Comparison of ENCODE assay signal across 12 mouse cellular contexts in the genomic region with DNA sequence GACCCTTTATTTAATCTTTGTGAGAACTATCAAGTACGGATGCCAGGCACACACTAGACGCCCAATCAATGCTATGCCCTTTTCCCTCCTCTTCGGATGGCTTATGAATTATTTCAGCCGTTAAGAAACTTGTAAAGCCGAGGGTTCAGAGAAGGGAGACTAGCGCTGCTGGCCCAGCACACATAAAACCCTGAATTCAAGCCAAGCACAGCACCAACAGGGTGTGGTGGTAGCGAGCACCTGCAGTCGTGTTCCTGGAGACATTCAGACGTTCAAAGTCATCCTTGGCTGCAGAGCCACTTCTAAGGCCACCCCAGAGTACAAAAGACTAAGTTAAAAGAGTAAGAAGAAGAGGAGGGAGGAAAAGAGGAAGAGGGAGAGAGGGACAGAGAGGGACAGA.
DNase-seq lines count a peak whose midpoint lies in the region; ATAC-seq and TF ChIP-seq lines count a peak whose summit lies in the region.
"Had no signal": no experiment of that assay in that cellular context is flagged by ENCODE, and none has a peak within 500 bp of the region (broad histone marks: within the 10 kb centered on the region; RNA-seq: fewer than 3 reads in every experiment).

No protein-coding gene starts in this region.

- H3K27me3 ChIP-seq in intestine, embryonic 14.5 days (replicated peaks; ENCODE audit: control insufficient read depth, insufficient read depth, low read length), result no peaks in the 10 kb centered on the region
- no peaks in the 10 kb centered on the region for H3K27me3 ChIP-seq in intestine, postnatal 0 days (replicated peaks; ENCODE audit: control insufficient read depth, insufficient read depth, low read length)
- no peaks in the 10 kb centered on the region for H3K27me3 ChIP-seq in stomach, embryonic 15.5 days (replicated peaks)
- H3K27me3 ChIP-seq: neural tube, embryonic 15.5 days had no signal

- no peak for ATAC-seq in intestine, embryonic 14.5 days (replicated peaks; ENCODE audit: low FRiP score, low TSS enrichment, low read depth)
- ATAC-seq in intestine, postnatal 0 days, result no peak
- ATAC-seq in stomach, embryonic 15.5 days (ENCODE audit: insufficient read depth, low FRiP score, low read depth), result no peak

- TF ChIP-seq CTCF in intestine, postnatal 0 days (IDR thresholded peaks at IDR 0.05; ENCODE audit: low read depth), result no peak

- H3K9me3 ChIP-seq in intestine, embryonic 14.5 days (ENCODE audit: control insufficient read depth, low read length), result peaks cover 10% of the 10 kb centered on the region
- 0 out of 2 replicates have a peak, but pooled peaks cover 6% of the 10 kb centered on the region for H3K9me3 ChIP-seq in intestine, postnatal 0 days (ENCODE audit: control insufficient read depth)
- H3K9me3 ChIP-seq in stomach, embryonic 15.5 days, result no peaks in the 10 kb centered on the region
- H3K9me3 ChIP-seq: neural tube, embryonic 15.5 days had no signal

- no peaks in the 10 kb centered on the region for H3K36me3 ChIP-seq in intestine, embryonic 14.5 days (ENCODE audit: control insufficient read depth, insufficient read depth, low read length)
- no peaks in the 10 kb centered on the region for H3K36me3 ChIP-seq in intestine, postnatal 0 days (ENCODE audit: control insufficient read depth, insufficient read depth)
- no peaks in the 10 kb centered on the region for H3K36me3 ChIP-seq in stomach, embryonic 15.5 days
- H3K36me3 ChIP-seq: neural tube, embryonic 15.5 days had no signal

- peak; percentile 9 for DNase-seq in embryo, embryonic 10.5 days (ENCODE audit: low spot score)
- DNase-seq in embryo, embryonic 9.5 days (ENCODE audit: extremely low spot score), result no peak
- DNase-seq in intestine, embryonic 14.5 days (ENCODE audit: low spot score), result no peak
- peak; percentile 37 for DNase-seq in gonadal fat pad, adult 2 months (ENCODE audit: low read depth)
- DNase-seq in adrenal gland, postnatal 25 days, result no peak
- no peak for DNase-seq in urinary bladder, postnatal 4 days (ENCODE audit: low spot score in 2 of 2)
- DNase-seq: adrenal gland, adult 8-10 months; cerebellum, adult 11-12 months; kidney, adult 8-10 months had no signal

- peak overlapping the region; percentile 8; the same call in 1 of the 2 replicates for H3K4me2 ChIP-seq in intestine, embryonic 14.5 days (ENCODE audit: low read length)
- no peak overlapping the region for H3K4me2 ChIP-seq in intestine, postnatal 0 days (replicated peaks; ENCODE audit: low read depth)
- peak overlapping the region; percentile 32; the same call in 1 of the 2 replicates for H3K4me2 ChIP-seq in stomach, embryonic 15.5 days
- H3K4me2 ChIP-seq: neural tube, embryonic 15.5 days had no signal

- H3K9ac ChIP-seq in intestine, embryonic 14.5 days (ENCODE audit: low read length), result no peak overlapping the region
- no peak overlapping the region for H3K9ac ChIP-seq in intestine, postnatal 0 days (ENCODE audit: low read depth, low read length)
- H3K9ac ChIP-seq in stomach, embryonic 15.5 days, result no peak overlapping the region
- H3K9ac ChIP-seq: neural tube, embryonic 15.5 days had no signal

- WGBS in intestine, embryonic 14.5 days, result 42% methylated on average over 9 of the region's 9 CpGs
- WGBS in intestine, postnatal 0 days, result 27% methylated on average over 9 of the region's 9 CpGs
- 27% methylated on average over 9 of the region's 9 CpGs for WGBS in stomach, embryonic 15.5 days

- H3K4me1 ChIP-seq in intestine, embryonic 14.5 days (replicated peaks; ENCODE audit: control insufficient read depth, insufficient read depth, low read length), result no peaks in the 10 kb centered on the region; the same call in 1 of the 2 replicates
- H3K4me1 ChIP-seq in intestine, postnatal 0 days (replicated peaks; ENCODE audit: control insufficient read depth, insufficient read depth, low read length), result no peaks in the 10 kb centered on the region
- H3K4me1 ChIP-seq in stomach, embryonic 15.5 days, result peaks cover 7% of the 10 kb centered on the region; the same call in 1 of the 2 replicates

- H3K4me3 ChIP-seq in intestine, embryonic 14.5 days (ENCODE audit: low read depth, low read length), result no peak overlapping the region
- no peak overlapping the region for H3K4me3 ChIP-seq in intestine, postnatal 0 days (ENCODE audit: low read depth, low read length)
- no peak overlapping the region for H3K4me3 ChIP-seq in stomach, embryonic 15.5 days (replicated peaks)
- H3K4me3 ChIP-seq: neural tube, embryonic 15.5 days had no signal

- H3K27ac ChIP-seq in intestine, embryonic 14.5 days (ENCODE audit: low read depth), result no peak overlapping the region
- no peak overlapping the region for H3K27ac ChIP-seq in intestine, postnatal 0 days (ENCODE audit: low read depth, low read length)
- H3K27ac ChIP-seq in stomach, embryonic 15.5 days, result no peak overlapping the region
- H3K27ac ChIP-seq: neural tube, embryonic 15.5 days had no signal

Comparison
In these comparisons a context has a peak if more than half of its experiments do, and no peak if none do; other contexts are left out.
1. DNase-seq: peak in embryo, embryonic 10.5 days (single experiment) and gonadal fat pad, adult 2 months (single experiment); none in embryo, embryonic 9.5 days (single experiment), intestine, embryonic 14.5 days (single experiment), adrenal gland, postnatal 25 days (single experiment) and urinary bladder, postnatal 4 days (0 of 2).